Mouse (Mus musculus) bone marrow macrophage, adult 2 months (primary cell): Measurements from ENCODE around the gene Sphk1.

Source experiments
- CTCF ChIP-seq: IDR thresholded peaks from 2 replicates; pipeline ENCODE4 v1.5.1; 2012; ENCODE audit warnings: low read depth, mild to moderate bottlenecking, low read length, moderate library complexity
- POLR2A ChIP-seq: IDR thresholded peaks from 2 replicates; pipeline ENCODE4 v1.6.1; 2012; ENCODE audit warnings: mild to moderate bottlenecking, low read depth, low read length, borderline replicate concordance

DNA sequence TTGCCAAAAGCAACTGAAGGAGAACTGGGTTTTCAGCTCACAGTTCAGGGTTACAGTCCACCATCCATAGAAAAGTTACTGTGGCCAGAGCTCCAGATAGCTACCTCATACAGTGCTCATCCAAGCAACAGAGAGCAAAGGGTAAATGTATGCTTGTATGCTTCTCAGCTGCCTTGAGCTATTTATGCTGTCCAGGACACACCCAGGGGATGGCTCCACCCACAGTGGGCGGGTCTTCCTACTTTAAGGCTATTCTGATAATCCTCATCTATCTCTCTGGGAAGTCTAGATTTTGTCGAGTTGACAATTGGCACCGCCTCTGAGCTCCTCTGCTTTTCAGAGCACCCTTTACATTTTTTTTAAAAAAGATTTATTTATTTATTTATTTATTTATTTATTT lies 9.6 kb upstream of the Sphk1 start:
- TF ChIP-seq CTCF, result no peak
- TF ChIP-seq POLR2A, result no peak
